In the genomic region with DNA sequence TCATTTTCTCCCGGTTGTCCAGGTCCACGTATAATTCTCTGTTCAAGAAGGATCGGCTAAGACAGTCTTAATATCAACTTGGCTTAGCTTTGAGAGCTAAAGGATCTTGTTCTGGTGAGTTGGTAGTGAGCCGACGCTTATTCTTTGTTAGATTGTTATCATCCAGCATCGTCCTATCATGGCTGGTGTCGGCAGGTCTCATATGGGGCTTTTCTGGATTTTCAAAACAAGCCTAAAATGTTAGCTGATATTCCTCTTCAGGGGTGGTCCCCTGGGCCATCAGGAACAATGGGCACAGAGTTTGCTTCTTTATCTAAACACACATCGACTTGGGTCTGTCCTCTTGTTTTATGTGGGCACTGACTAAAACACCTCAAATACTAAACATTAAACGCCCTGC, we compare ENCODE assay signal across 21 mouse cellular contexts.
"Had no signal": no experiment of that assay in that cellular context is flagged by ENCODE, and none has a peak within 500 bp of the region (broad histone marks: within the 10 kb centered on the region; RNA-seq: fewer than 3 reads in every experiment).

No protein-coding gene starts in this region.

- H3K4me3 ChIP-seq: kidney, embryonic 15.5 days; left cerebral cortex, adult 2 months; limb, embryonic 15.5 days; myocyte; neural tube, embryonic 13.5 days; stomach, embryonic 15.5 days had no signal

- H3K27ac ChIP-seq: kidney, embryonic 15.5 days; left cerebral cortex, adult 2 months; limb, embryonic 15.5 days; liver, embryonic 14.5 days; macrophage; stomach, embryonic 15.5 days had no signal

- H3K4me1 ChIP-seq: stomach, embryonic 15.5 days had no signal

- H3K27me3 ChIP-seq: limb, embryonic 15.5 days; stomach, embryonic 15.5 days had no signal

- H3K9me3 ChIP-seq: kidney, embryonic 15.5 days; limb, embryonic 15.5 days; neural tube, embryonic 13.5 days; stomach, embryonic 15.5 days had no signal

- ATAC-seq: liver, postnatal 0 days; lung, postnatal 0 days had no signal

- H3K4me2 ChIP-seq: kidney, embryonic 15.5 days; limb, embryonic 15.5 days; liver, embryonic 11.5 days; lung, embryonic 14.5 days; neural tube, embryonic 13.5 days; stomach, embryonic 15.5 days had no signal

- H3K9ac ChIP-seq: kidney, embryonic 15.5 days; limb, embryonic 15.5 days; liver, embryonic 14.5 days; liver, postnatal 0 days; lung, embryonic 14.5 days; neural tube, embryonic 13.5 days; stomach, embryonic 15.5 days had no signal

- DNase-seq: kidney, adult 11 months; kidney, adult 8-10 months; kidney, postnatal 10 days; kidney, postnatal 36 days; layer of hippocampus, postnatal 36 days; liver, postnatal 0 days; lung, embryonic 14.5 days; retina, postnatal 1 day; right cerebral cortex, postnatal 25 days; spleen, adult 18-20 months; thymus, postnatal 25 days had no signal

- H3K36me3 ChIP-seq: kidney, embryonic 15.5 days; limb, embryonic 15.5 days; neural tube, embryonic 13.5 days; stomach, embryonic 15.5 days had no signal
